Mouse (Mus musculus) thymus, adult 2 months (tissue): ENCODE measurements at regions not wholly inside any gene's neighbourhood (a gene's known extent, or its start where the extent isn't known, plus 50 kb on each side); places are given as distances from the start of the nearest gene placed in this dataset.

Experiments
- CTCF ChIP-seq: fragments of 200-500 bp; IDR thresholded peaks from 2 replicates; pipeline ENCODE4 v1.5.1; 2012; ENCODE audit warnings: mild to moderate bottlenecking, control low read depth, low read length, moderate library complexity, borderline replicate concordance; ENCODE audit not compliant: control insufficient read depth, poor library complexity, insufficient read depth; ENCODE audit errors: extremely low read depth
- POLR2A ChIP-seq: fragments of 200-500 bp; IDR thresholded peaks from 2 replicates; pipeline ENCODE4 v1.6.1; 2012; ENCODE audit warnings: mild to moderate bottlenecking, low read length, control low read depth, moderate library complexity; ENCODE audit not compliant: control insufficient read depth, poor library complexity, insufficient read depth; ENCODE audit errors: extremely low read depth

- no peak for TF ChIP-seq CTCF
- TF ChIP-seq POLR2A: no peak
Measured at GRCm38 (mm10) chr4:89530050-89530911, 149.0 kb upstream of the Dmrta1 start.
